Mouse (Mus musculus): ENCODE results near the gene Efcab7. TPM values are rescaled to one million over a fixed set of nuclear protein-coding genes. Genes with fewer than 3 reads are reported as not detected.

Gene Efcab7
- 1 to 10 TPM; 1.6 to 3.8 TPM for total RNA-seq (2021)
- polyA plus RNA-seq (2012; rRNA removed), result 2.6 and 3.1 TPM in 2 replicates
- long read RNA-seq, result 0 reads

- Histone ChIP-seq H3K36me3 (ENCODE audit: control insufficient read depth, insufficient read depth, low read length) (peaks cover 2% of the 10 kb centered on the region; the same call in 1 of the 2 replicates), H3K27me3 (ENCODE audit: control insufficient read depth, insufficient read depth, low read length) (no peaks in the 10 kb centered on the region), H3K9ac (ENCODE audit: low read depth, low read length) (peak within 1 kb of the TSS; percentile 65), H3K27ac (peak within 1 kb of the TSS; percentile 69), H3K4me3 (peak within 1 kb of the TSS; percentile 73), H3K79me2 (replicated peaks; ENCODE audit: control insufficient read depth, insufficient read depth, low read length) (no peaks in the 10 kb centered on the region), H3K4me1 (ENCODE audit: control insufficient read depth, insufficient read depth, low read length) (no peaks in the 10 kb centered on the region)
- 0 out of 2 replicates have a peak, but pooled peaks have one; percentile 27 for TF ChIP-seq EP300 (IDR thresholded peaks at IDR 0.05; ENCODE audit: insufficient read depth, low read depth, low read length)
- TF ChIP-seq CTCF (IDR thresholded peaks at IDR 0.05), result peak; percentile 22; the same call in 1 of the 2 replicates
- no peak for TF ChIP-seq POLR2A (IDR thresholded peaks at IDR 0.05; ENCODE audit: insufficient read depth, low read depth, low read length)
- WGBS, result under 1% methylated on average over 48 of the region's 48 CpGs
- intact Hi-C loops (cut with DNase I), result no loop called here
- peak; percentile 86 to 87 for DNase-seq
Observed at GRCm38 (mm10) chr4:99829094-99830073, at the start of gene Efcab7. Efcab7 (plus strand) TSS chr4:99829198.

GRCm38 (mm10) chr4:99792365-99792764 is 36.6 kb upstream of the Efcab7 start:
- Histone ChIP-seq H3K4me1 (ENCODE audit: control insufficient read depth, insufficient read depth, low read length) (no peaks in the 10 kb centered on the region), H3K79me2 (replicated peaks; ENCODE audit: control insufficient read depth, insufficient read depth, low read length) (no peaks in the 10 kb centered on the region), H3K27ac (no peak overlapping the region), H3K4me3 (no peak overlapping the region), H3K27me3 (ENCODE audit: control insufficient read depth, insufficient read depth, low read length) (no peaks in the 10 kb centered on the region), H3K36me3 (ENCODE audit: control insufficient read depth, insufficient read depth, low read length) (no peaks in the 10 kb centered on the region), H3K9ac (ENCODE audit: low read depth, low read length) (no peak overlapping the region)
- TF ChIP-seq CTCF (IDR thresholded peaks at IDR 0.05), result no peak
- TF ChIP-seq POLR2A (IDR thresholded peaks at IDR 0.05; ENCODE audit: insufficient read depth, low read depth, low read length), result no peak
- TF ChIP-seq EP300 (IDR thresholded peaks at IDR 0.05; ENCODE audit: insufficient read depth, low read depth, low read length), result no peak
- WGBS, result 76% methylated on average over 6 of the region's 6 CpGs
- DNase-seq, result no peak
- intact Hi-C loops (cut with DNase I), result no loop called here

GRCm38 (mm10) chr4:99816697-99817460 is 12.1 kb upstream of the Efcab7 start:
- DNase-seq, result no peak
- Histone ChIP-seq H3K9ac (ENCODE audit: low read depth, low read length) (no peak overlapping the region), H3K36me3 (ENCODE audit: control insufficient read depth, insufficient read depth, low read length) (no peaks in the 10 kb centered on the region), H3K4me1 (ENCODE audit: control insufficient read depth, insufficient read depth, low read length) (no peaks in the 10 kb centered on the region), H3K4me3 (no peak overlapping the region), H3K79me2 (replicated peaks; ENCODE audit: control insufficient read depth, insufficient read depth, low read length) (no peaks in the 10 kb centered on the region), H3K27me3 (ENCODE audit: control insufficient read depth, insufficient read depth, low read length) (no peaks in the 10 kb centered on the region), H3K27ac (no peak overlapping the region)
- TF ChIP-seq EP300 (IDR thresholded peaks at IDR 0.05; ENCODE audit: insufficient read depth, low read depth, low read length) (no peak), POLR2A (IDR thresholded peaks at IDR 0.05; ENCODE audit: insufficient read depth, low read depth, low read length) (no peak), CTCF (IDR thresholded peaks at IDR 0.05) (no peak)
- 67% methylated on average over 7 of the region's 7 CpGs for WGBS
- intact Hi-C loops (cut with DNase I), result no loop called here

GRCm38 (mm10) chr4:99828337-99828736 is 661 bp upstream of the Efcab7 start:
- Histone ChIP-seq H3K79me2 (replicated peaks; ENCODE audit: control insufficient read depth, insufficient read depth, low read length) (no peaks in the 10 kb centered on the region), H3K27ac (no peak overlapping the region; the same call in 1 of the 2 replicates), H3K27me3 (ENCODE audit: control insufficient read depth, insufficient read depth, low read length) (no peaks in the 10 kb centered on the region), H3K36me3 (ENCODE audit: control insufficient read depth, insufficient read depth, low read length) (peaks cover 2% of the 10 kb centered on the region; the same call in 1 of the 2 replicates), H3K4me1 (ENCODE audit: control insufficient read depth, insufficient read depth, low read length) (no peaks in the 10 kb centered on the region), H3K4me3 (peak overlapping the region; percentile 73), H3K9ac (ENCODE audit: low read depth, low read length) (no peak overlapping the region)
- TF ChIP-seq CTCF (IDR thresholded peaks at IDR 0.05) (no peak), EP300 (IDR thresholded peaks at IDR 0.05; ENCODE audit: insufficient read depth, low read depth, low read length) (no peak), POLR2A (IDR thresholded peaks at IDR 0.05; ENCODE audit: insufficient read depth, low read depth, low read length) (no peak)
- WGBS, result 38% methylated on average over 4 of the region's 4 CpGs
- no peak for DNase-seq
- intact Hi-C loops (cut with DNase I), result no loop called here

- peak overlapping the region; percentile 73 for H3K4me3 ChIP-seq
- H3K4me1 ChIP-seq (ENCODE audit: control insufficient read depth, insufficient read depth, low read length), result no peaks in the 10 kb centered on the region
- peaks cover 2% of the 10 kb centered on the region; the same call in 1 of the 2 replicates for H3K36me3 ChIP-seq (ENCODE audit: control insufficient read depth, insufficient read depth, low read length)
- peak overlapping the region; percentile 69 for H3K27ac ChIP-seq
- H3K79me2 ChIP-seq (replicated peaks; ENCODE audit: control insufficient read depth, insufficient read depth, low read length), result no peaks in the 10 kb centered on the region
- no peak for TF ChIP-seq EP300 (IDR thresholded peaks at IDR 0.05; ENCODE audit: insufficient read depth, low read depth, low read length)
- no peak for TF ChIP-seq POLR2A (IDR thresholded peaks at IDR 0.05; ENCODE audit: insufficient read depth, low read depth, low read length)
- no peak for TF ChIP-seq CTCF (IDR thresholded peaks at IDR 0.05)
- no peak for DNase-seq
- peak overlapping the region; percentile 65 for H3K9ac ChIP-seq (ENCODE audit: low read depth, low read length)
- no peaks in the 10 kb centered on the region for H3K27me3 ChIP-seq (ENCODE audit: control insufficient read depth, insufficient read depth, low read length)
- 0% methylated on average over 7 of the region's 7 CpGs for WGBS
- intact Hi-C loops (cut with DNase I), result no loop called here
Observed at GRCm38 (mm10) chr4:99828739-99829093, 282 bp upstream of the Efcab7 start.

All from heart, adult 2 months (tissue).